Mouse (Mus musculus) liver, embryonic 14.5 days (tissue): ENCODE measurements around the gene Thrap3. TPM values are rescaled to one million over a fixed set of nuclear protein-coding genes. Genes with fewer than 3 reads are reported as not detected.

ENCODE experiments used
- ATAC-seq: fragments of 200-750 bp; cut with Nextera tagmentation; 2 replicates; pipeline ENCODE4 v1.8.0; 2017; ENCODE audit warnings: moderate number of reproducible peaks, mild to moderate bottlenecking, moderate library complexity; ENCODE audit not compliant: insufficient read depth
- DNase-seq, 3 experiments: peaks; one replicate each; pipeline ENCODE4 v3.0.0-alpha.2; 2012 to 2013; ENCODE audit warnings: low read depth in 3 of 3, low spot score in 3 of 3
- H3K27ac ChIP-seq: fragments of 300-500 bp; sonication (generic); 2 replicates; pipeline ENCODE4 v1.5.1; 2014; ENCODE audit warnings: moderate library complexity, mild to moderate bottlenecking, control low read depth, inconsistent platforms
- H3K27me3 ChIP-seq: fragments of 300-500 bp; sonication (generic); 2 replicates; pipeline ENCODE4 v1.6.1; 2014; ENCODE audit warnings: mild to moderate bottlenecking, low read length, moderate library complexity; ENCODE audit not compliant: control insufficient read depth, insufficient read depth
- H3K36me3 ChIP-seq: fragments of 300-500 bp; sonication (generic); replicated peaks from 2 replicates; pipeline ENCODE4 v1.6.1; 2014; ENCODE audit warnings: low read depth; ENCODE audit not compliant: control insufficient read depth, insufficient read depth
- H3K4me1 ChIP-seq, 2 experiments: fragments of 200-500 bp in 1 of 2; fragments of 300-500 bp in 1 of 2; sonication (generic) in 1 of 2; replicated peaks; 2 replicates each; pipeline ENCODE4 v1.6.1; 2012 to 2014; ENCODE audit warnings: antibody characterized with exemption in 1 of 2, inconsistent platforms in 1 of 2, low read length in 1 of 2; ENCODE audit not compliant: control insufficient read depth in 2 of 2, insufficient read depth in 2 of 2
- H3K4me2 ChIP-seq: fragments of 300-500 bp; sonication (generic); 2 replicates; pipeline ENCODE4 v1.6.1; 2014; ENCODE audit warnings: low read depth, mild to moderate bottlenecking, control low read depth, moderate library complexity
- H3K4me3 ChIP-seq, 2 experiments: fragments of 200-500 bp in 1 of 2; fragments of 300-500 bp in 1 of 2; sonication (generic) in 1 of 2; 2 replicates each; pipeline ENCODE4 v1.5.1; 2012 to 2014; ENCODE audit warnings: low read depth in 2 of 2, low read length in 2 of 2, mild to moderate bottlenecking in 2 of 2, control low read depth in 1 of 2, inconsistent platforms in 1 of 2, moderate library complexity in 1 of 2; ENCODE audit not compliant: insufficient read depth in 1 of 2
- H3K9ac ChIP-seq: fragments of 300-500 bp; sonication (generic); replicated peaks from 2 replicates; pipeline ENCODE4 v1.6.1; 2014; ENCODE audit warnings: mild to moderate bottlenecking, control low read depth, moderate library complexity
- H3K9me3 ChIP-seq: fragments of 300-500 bp; sonication (generic); 2 replicates; pipeline ENCODE4 v1.6.1; 2016; ENCODE audit warnings: low read length, mixed read lengths; ENCODE audit not compliant: control insufficient read depth
- CTCF ChIP-seq: IDR thresholded peaks from 2 replicates; pipeline ENCODE4 v1.5.1; 2016; ENCODE audit warnings: antibody characterized with exemption, low read depth, control low read depth
- EP300 ChIP-seq: IDR thresholded peaks from 2 replicates; pipeline ENCODE4 v1.6.1; 2016; ENCODE audit warnings: antibody characterized with exemption, low read depth
- WGBS: fragments of 180-500 bp; shearing (Covaris S2); extraction: QIAGEN DNeasy Blood & Tissue Kit; methylation state at CpG from one replicate; pipeline ENCODE4 v1.1.7; 2014; ENCODE audit not compliant: insufficient replicate concordance; 5-methylcytosine and 5-hydroxymethylcytosine counted together
- polyA plus RNA-seq, 2 experiments: library from polyadenylated mRNA; depleted of rRNA in 1 of 2; stranded (reverse) in 1 of 2; unstranded in 1 of 2; fragments of >200 nt; fragmentation: Nextera tagmentation in 1 of 2; extraction: Ambion mirVana in 1 of 2; gene quantifications; 2 replicates each; pipeline versions ENCODE4 v1.2.1 to v1.2.3; 2012 to 2014

Gene Thrap3
- polyA plus RNA-seq, 2 experiments = 62.6 to 77.9 TPM

- ATAC-seq (no peak), DNase-seq (no peak)
- Histone ChIP-seq H3K4me3 (no peak overlapping the region), H3K36me3 (no peaks in the 10 kb centered on the region), H3K27ac (no peak overlapping the region), H3K4me2 (no peak overlapping the region), H3K27me3 (no peaks in the 10 kb centered on the region), H3K9ac (no peak overlapping the region), H3K4me1 (no peaks in the 10 kb centered on the region), H3K9me3 (no peaks in the 10 kb centered on the region)
- TF ChIP-seq EP300 = no peak
- no peak for TF ChIP-seq CTCF
- WGBS = 62% methylated on average over 6 of the region's 6 CpGs
These were observed 15.2 kb upstream of the Thrap3 start for GRCm38 (mm10) chr4:126217771-126218170.

DNA sequence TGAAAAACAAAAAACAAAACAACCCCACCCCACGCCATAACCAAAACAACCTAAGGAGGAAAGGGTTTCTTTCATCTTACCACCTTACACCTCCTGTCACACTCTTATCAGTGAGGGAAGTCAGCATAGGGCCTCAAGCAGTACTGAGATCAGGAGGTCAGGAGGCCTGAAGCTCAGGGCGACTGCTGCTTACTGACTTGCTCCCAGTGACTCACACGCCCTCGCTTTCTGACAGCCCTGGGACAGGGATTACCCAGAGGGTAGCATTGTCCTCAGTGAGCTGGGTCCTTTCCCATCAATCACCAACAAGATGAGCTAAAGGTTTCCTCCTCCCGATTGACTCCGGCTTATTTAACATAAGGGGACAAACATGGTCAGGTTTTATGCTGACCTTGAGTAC, 4.5 kb upstream of the Thrap3 start:
- H3K27me3 ChIP-seq = no peaks in the 10 kb centered on the region
- H3K4me3 ChIP-seq = no peak overlapping the region
- H3K36me3 ChIP-seq = no peaks in the 10 kb centered on the region
- peaks cover 19 to 32% of the 10 kb centered on the region in 2 experiments for H3K4me1 ChIP-seq
- H3K27ac ChIP-seq = peak overlapping the region; percentile 16
- peak overlapping the region; percentile 6; the same call in 1 of the 2 replicates for H3K4me2 ChIP-seq
- DNase-seq (no peak), ATAC-seq (no peak)
- H3K9ac ChIP-seq = no peak overlapping the region
- TF ChIP-seq EP300 = no peak
- TF ChIP-seq CTCF = no peak
- H3K9me3 ChIP-seq = no peaks in the 10 kb centered on the region
- WGBS = 41% methylated on average over 6 of the region's 6 CpGs

GRCm38 (mm10) chr4:126205386-126205785, 2.8 kb upstream of the Thrap3 start:
- no peak overlapping the region for H3K27ac ChIP-seq

DNA sequence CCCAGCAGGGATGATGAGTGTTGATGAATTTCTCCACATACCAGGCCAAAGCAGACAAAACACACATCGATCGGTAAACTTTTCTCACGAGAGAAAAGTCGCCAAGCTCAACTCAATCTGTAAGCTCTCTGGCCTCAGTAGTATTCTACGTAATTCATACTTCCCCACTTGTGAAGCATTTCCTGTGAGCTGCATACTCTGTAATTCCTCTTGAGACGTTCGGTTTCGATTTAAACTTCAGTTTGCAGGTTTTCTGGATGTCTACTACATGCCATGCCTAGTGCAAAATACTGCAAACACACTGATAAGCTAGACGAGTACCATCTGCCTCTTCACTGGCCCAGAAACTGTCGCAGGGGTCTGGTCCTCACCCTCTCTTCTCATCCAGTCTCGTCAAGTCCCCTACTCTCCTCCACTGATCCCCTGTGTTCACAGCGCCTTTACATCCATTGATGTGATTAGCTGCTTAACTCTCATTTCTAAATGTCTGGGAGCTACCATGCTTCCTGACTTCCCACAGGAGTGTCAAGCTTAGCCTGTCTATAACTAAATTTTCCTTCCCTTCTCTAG, 2.2 kb upstream of the Thrap3 start:
- Histone ChIP-seq H3K4me3 (no peak overlapping the region), H3K4me2 (no peak overlapping the region)
- 56% methylated on average over 12 of the region's 12 CpGs for WGBS

More at GRCm38 (mm10) chr4:126205386-126205785, 2.8 kb upstream of the Thrap3 start:
- no peak overlapping the region for H3K4me2 ChIP-seq
- 38% methylated on average over 1 of the region's 1 CpGs for WGBS
- H3K27me3 ChIP-seq = no peaks in the 10 kb centered on the region
- DNase-seq = no peak
- H3K36me3 ChIP-seq = peaks cover 5% of the 10 kb centered on the region
- H3K9ac ChIP-seq = no peak overlapping the region
- no peak for ATAC-seq
- peaks cover 24 to 38% of the 10 kb centered on the region in 2 experiments for H3K4me1 ChIP-seq
- no peaks in the 10 kb centered on the region for H3K9me3 ChIP-seq
- no peak overlapping the region for H3K4me3 ChIP-seq
- TF ChIP-seq CTCF (no peak), EP300 (no peak)

DNA sequence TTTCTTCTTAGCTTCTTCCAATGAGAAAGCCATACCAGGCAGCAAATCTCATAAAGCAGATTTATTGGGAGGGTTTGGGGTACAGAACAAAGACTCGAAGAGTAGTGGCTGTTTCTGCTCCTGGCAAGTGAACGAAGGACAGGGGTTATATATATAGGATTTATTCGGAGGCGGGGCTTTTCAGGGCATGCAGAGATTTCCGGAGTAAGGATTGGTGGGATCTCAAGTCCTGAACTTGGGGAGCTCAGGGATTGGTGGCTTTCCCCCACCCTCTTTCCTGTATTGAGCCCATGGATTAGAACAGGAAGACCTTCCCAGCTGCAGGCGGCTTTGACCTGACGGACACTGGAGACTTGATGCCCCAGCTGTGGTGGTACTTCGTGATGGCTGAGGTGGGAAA, 1.5 kb upstream of the Thrap3 start:
- Histone ChIP-seq H3K27ac (peak overlapping the region; percentile 89; the same call in 1 of the 2 replicates), H3K9ac (no peak overlapping the region), H3K4me1 (peaks cover 37 to 47% of the 10 kb centered on the region in 2 experiments), H3K4me3 (no peak overlapping the region), H3K27me3 (no peaks in the 10 kb centered on the region), H3K36me3 (peaks cover 12% of the 10 kb centered on the region), H3K9me3 (no peaks in the 10 kb centered on the region), H3K4me2 (peak overlapping the region; percentile 80)
- no peak for ATAC-seq
- no peak for DNase-seq
- WGBS = 82% methylated on average over 8 of the region's 8 CpGs
- no peak for TF ChIP-seq CTCF
- no peak for TF ChIP-seq EP300

More for the DNA sequence above, 2.2 kb upstream of the Thrap3 start:
- H3K27me3 ChIP-seq = no peaks in the 10 kb centered on the region
- H3K27ac ChIP-seq = no peak overlapping the region
- peaks cover 30 to 44% of the 10 kb centered on the region in 2 experiments for H3K4me1 ChIP-seq
- DNase-seq (no peak), ATAC-seq (no peak)
- H3K36me3 ChIP-seq = peaks cover 9% of the 10 kb centered on the region
- no peaks in the 10 kb centered on the region for H3K9me3 ChIP-seq
- H3K9ac ChIP-seq = no peak overlapping the region
- no peak for TF ChIP-seq CTCF
- TF ChIP-seq EP300 = no peak
